Mouse (Mus musculus) kidney, embryonic 14.5 days (tissue): Measurements from ENCODE around the gene Mad2l1bp. TPM values are rescaled to one million over a fixed set of nuclear protein-coding genes. Genes with fewer than 3 reads are reported as not detected.

Source experiments
- ATAC-seq: fragments of 200-750 bp; cut with Nextera tagmentation; 2 replicates; pipeline ENCODE4 v1.8.0; 2017; ENCODE audit warnings: moderate number of reproducible peaks, mild to moderate bottlenecking, moderate TSS enrichment, moderate library complexity; ENCODE audit not compliant: low FRiP score, low TSS enrichment
- H3K27ac ChIP-seq: fragments of 300-500 bp; sonication (generic); 2 replicates; pipeline ENCODE4 v1.5.1; 2014; ENCODE audit warnings: low read depth, mild to moderate bottlenecking, low read length, moderate library complexity, mixed read lengths
- H3K27me3 ChIP-seq: fragments of 300-500 bp; sonication (generic); 2 replicates; pipeline ENCODE4 v1.6.1; 2014; ENCODE audit warnings: mild to moderate bottlenecking, low read length; ENCODE audit not compliant: control insufficient read depth, insufficient read depth
- H3K36me3 ChIP-seq: fragments of 300-500 bp; sonication (generic); 2 replicates; pipeline ENCODE4 v1.6.1; 2014; ENCODE audit warnings: low read length, mixed read lengths; ENCODE audit not compliant: control insufficient read depth, insufficient read depth
- H3K4me1 ChIP-seq: fragments of 300-500 bp; sonication (generic); 2 replicates; pipeline ENCODE4 v1.6.1; 2014; ENCODE audit warnings: low read length, mixed read lengths; ENCODE audit not compliant: control insufficient read depth, insufficient read depth
- H3K4me2 ChIP-seq: fragments of 300-500 bp; sonication (generic); replicated peaks from 2 replicates; pipeline ENCODE4 v1.6.1; 2014; ENCODE audit warnings: low read depth, mild to moderate bottlenecking, low read length
- H3K4me3 ChIP-seq: fragments of 300-500 bp; sonication (generic); 2 replicates; pipeline ENCODE4 v1.5.1; 2014; ENCODE audit warnings: mild to moderate bottlenecking, low read length
- H3K9ac ChIP-seq: fragments of 300-500 bp; sonication (generic); 2 replicates; pipeline ENCODE4 v1.6.1; 2014; ENCODE audit warnings: low read depth, mild to moderate bottlenecking, low read length, moderate library complexity
- H3K9me3 ChIP-seq: fragments of 300-500 bp; sonication (generic); 2 replicates; pipeline ENCODE4 v1.6.1; 2016; ENCODE audit warnings: low read length; ENCODE audit not compliant: control insufficient read depth
- WGBS: fragments of 180-500 bp; shearing (Covaris S2); extraction: QIAGEN DNeasy Blood & Tissue Kit; methylation state at CpG from one replicate; pipeline ENCODE4 v1.1.7; 2014; 5-methylcytosine and 5-hydroxymethylcytosine counted together
- polyA plus RNA-seq: library from polyadenylated mRNA; unstranded; fragments of >200 nt; fragmentation: Nextera tagmentation; extraction: Ambion mirVana; gene quantifications from 2 replicates; pipeline ENCODE4 v1.2.1, GENCODE M21; 2014

The Mad2l1bp gene
- polyA plus RNA-seq, 1 experiment from 2014 or later: 34.2 TPM

- Histone ChIP-seq H3K4me3 (peak overlapping the region; percentile 90), H3K36me3 (peaks cover 25% of the 10 kb centered on the region), H3K9ac (peak overlapping the region; percentile 85), H3K27ac (peak overlapping the region; percentile 78), H3K27me3 (no peaks in the 10 kb centered on the region), H3K4me1 (peaks cover 6% of the 10 kb centered on the region; the same call in 1 of the 2 replicates), H3K9me3 (no peaks in the 10 kb centered on the region), H3K4me2 (peak overlapping the region; percentile 90)
- ATAC-seq: peak; percentile 14
- under 1% methylated on average over 19 of the region's 19 CpGs for WGBS
These were observed 7.8 kb upstream of the Mad2l1bp start for GRCm38 (mm10) chr17:46161179-46161578.

GRCm38 (mm10) chr17:46160686-46161085 is 7.3 kb upstream of the Mad2l1bp start, which contains the start of gene Gtpbp2:
Gtpbp2 (plus strand) TSS chr17:46161032.
- H3K27me3 ChIP-seq: no peaks in the 10 kb centered on the region
- H3K4me2 ChIP-seq: peak within 1 kb of the TSS; percentile 90
- peak; percentile 94 for ATAC-seq
- 0% methylated on average over 23 of the region's 23 CpGs for WGBS
- H3K4me3 ChIP-seq: peak within 1 kb of the TSS; percentile 90
- H3K4me1 ChIP-seq: peaks cover 6% of the 10 kb centered on the region; the same call in 1 of the 2 replicates
- peak within 1 kb of the TSS; percentile 85 for H3K27ac ChIP-seq
- H3K9me3 ChIP-seq: no peaks in the 10 kb centered on the region
- peaks cover 20% of the 10 kb centered on the region for H3K36me3 ChIP-seq
- peak within 1 kb of the TSS; percentile 85 for H3K9ac ChIP-seq

GRCm38 (mm10) chr17:46160090-46160662 is 6.8 kb upstream of the Mad2l1bp start:
- peak; percentile 76 for ATAC-seq
- peaks cover 6% of the 10 kb centered on the region; the same call in 1 of the 2 replicates for H3K4me1 ChIP-seq
- H3K9me3 ChIP-seq: no peaks in the 10 kb centered on the region
- H3K27ac ChIP-seq: peak overlapping the region; percentile 85
- H3K27me3 ChIP-seq: no peaks in the 10 kb centered on the region
- peak overlapping the region; percentile 56 for H3K9ac ChIP-seq
- under 1% methylated on average over 16 of the region's 16 CpGs for WGBS
- peak overlapping the region; percentile 90 for H3K4me2 ChIP-seq
- peak overlapping the region; percentile 90 for H3K4me3 ChIP-seq
- peaks cover 15% of the 10 kb centered on the region for H3K36me3 ChIP-seq

GRCm38 (mm10) chr17:46159236-46159635 is 5.9 kb upstream of the Mad2l1bp start:
- Histone ChIP-seq H3K4me2 (peak overlapping the region; percentile 90; the same call in 1 of the 2 replicates), H3K4me3 (no peak overlapping the region; the same call in 1 of the 2 replicates), H3K36me3 (peaks cover 5% of the 10 kb centered on the region; the same call in 1 of the 2 replicates), H3K27ac (no peak overlapping the region), H3K27me3 (no peaks in the 10 kb centered on the region), H3K9me3 (no peaks in the 10 kb centered on the region), H3K9ac (no peak overlapping the region), H3K4me1 (peaks cover 6% of the 10 kb centered on the region; the same call in 1 of the 2 replicates)
- no peak for ATAC-seq
- WGBS: 61% methylated on average over 2 of the region's 2 CpGs

GRCm38 (mm10) chr17:46157131-46157530 is 3.8 kb upstream of the Mad2l1bp start:
- WGBS: 76% methylated on average over 8 of the region's 8 CpGs
- H3K9me3 ChIP-seq: no peaks in the 10 kb centered on the region
- ATAC-seq: no peak
- no peak overlapping the region for H3K9ac ChIP-seq
- no peak overlapping the region for H3K4me2 ChIP-seq
- H3K36me3 ChIP-seq: no peaks in the 10 kb centered on the region
- H3K4me1 ChIP-seq: peaks cover 12% of the 10 kb centered on the region
- no peaks in the 10 kb centered on the region for H3K27me3 ChIP-seq
- no peak overlapping the region for H3K4me3 ChIP-seq
- no peak overlapping the region for H3K27ac ChIP-seq

- H3K27me3 ChIP-seq: no peaks in the 10 kb centered on the region
- H3K9ac ChIP-seq: no peak overlapping the region
- no peaks in the 10 kb centered on the region for H3K36me3 ChIP-seq
- no peak overlapping the region for H3K4me2 ChIP-seq
- 72% methylated on average over 5 of the region's 5 CpGs for WGBS
- no peak overlapping the region for H3K27ac ChIP-seq
- peaks cover 9% of the 10 kb centered on the region for H3K4me1 ChIP-seq
- H3K4me3 ChIP-seq: no peak overlapping the region
- H3K9me3 ChIP-seq: no peaks in the 10 kb centered on the region
- no peak for ATAC-seq
These were observed 3.3 kb upstream of the Mad2l1bp start for GRCm38 (mm10) chr17:46156680-46157079.

GRCm38 (mm10) chr17:46154336-46154735 is 983 bp upstream of the Mad2l1bp start:
- H3K4me2 ChIP-seq: no peak overlapping the region

GRCm38 (mm10) chr17:46143578-46144423 is 9.6 kb downstream of the Mad2l1bp start, which contains the start of gene Rsph9:
Rsph9 (minus strand) TSS chr17:46144216.
- WGBS: 5% methylated on average over 37 of the region's 37 CpGs
- Histone ChIP-seq H3K9ac (peak within 1 kb of the TSS; percentile 44; the same call in 1 of the 2 replicates), H3K27ac (0 out of 2 replicates have a peak within 1 kb of the TSS, but pooled peaks have one; percentile 24), H3K36me3 (peaks cover 26% of the 10 kb centered on the region), H3K9me3 (no peaks in the 10 kb centered on the region), H3K4me2 (peak within 1 kb of the TSS; percentile 89), H3K4me1 (peaks cover 11% of the 10 kb centered on the region), H3K4me3 (peak within 1 kb of the TSS; percentile 52), H3K27me3 (no peaks in the 10 kb centered on the region)
- ATAC-seq: peak; percentile 97

More at GRCm38 (mm10) chr17:46154336-46154735, 983 bp upstream of the Mad2l1bp start:
- Histone ChIP-seq H3K9ac (no peak overlapping the region), H3K27ac (no peak overlapping the region), H3K27me3 (no peaks in the 10 kb centered on the region), H3K4me1 (peaks cover 7% of the 10 kb centered on the region), H3K9me3 (no peaks in the 10 kb centered on the region), H3K4me3 (no peak overlapping the region), H3K36me3 (0 out of 2 replicates have a peak, but pooled peaks cover 6% of the 10 kb centered on the region)
- no peak for ATAC-seq
- 97% methylated on average over 3 of the region's 3 CpGs for WGBS
